Mouse (Mus musculus): Measurements from ENCODE around the gene Gatad1.
A peak's percentile ranks its signal among the peaks of the same experiment; 100 is the strongest.
"Not testable (repeated sequence)": the region's sequence is repeated elsewhere in the genome, so short reads cannot be mapped to it uniquely, and the experiment has no call there.

Gene Gatad1

DNA sequence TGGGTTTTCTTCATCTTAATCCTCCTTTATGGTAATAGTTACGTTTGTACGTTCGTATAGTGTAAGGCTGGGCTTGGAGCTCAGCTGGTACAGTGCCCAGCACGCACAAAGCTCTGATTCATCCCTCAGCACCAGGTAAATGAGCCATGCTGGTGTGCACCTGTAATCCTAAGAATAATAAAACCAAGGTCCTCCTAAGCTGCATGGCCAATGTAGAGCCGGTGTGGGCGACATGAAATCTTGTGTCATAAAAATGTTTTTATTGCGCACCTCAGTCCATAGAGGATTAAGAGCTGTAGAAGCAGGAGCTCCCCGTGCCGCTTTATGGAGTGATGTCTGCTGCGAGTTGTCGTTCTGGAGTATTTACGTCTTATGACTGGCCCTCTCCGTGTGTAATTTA is 23.7 kb downstream of the Gatad1 start:
- no peak for DNase-seq

DNA sequence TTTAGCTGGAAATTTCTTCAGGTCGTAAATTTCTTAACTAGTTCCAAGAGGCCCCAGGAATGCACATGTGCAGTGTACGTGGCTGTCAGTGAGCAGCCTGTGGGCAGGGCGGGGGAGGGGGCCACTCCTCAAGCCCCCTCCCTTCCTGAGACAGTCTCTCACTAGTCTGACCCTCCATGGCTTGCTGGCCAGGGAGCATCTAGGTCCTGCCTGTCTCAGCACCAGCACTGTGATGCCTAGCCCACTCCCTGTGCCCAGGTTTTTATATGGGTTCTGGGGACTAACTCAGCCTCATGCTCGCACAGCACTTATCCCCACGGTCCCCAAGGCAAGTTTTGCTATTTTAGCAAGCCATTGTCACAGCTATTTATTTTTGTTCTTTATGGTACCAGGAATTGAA is 24.7 kb downstream of the Gatad1 start:
- no peak for DNase-seq

DNA sequence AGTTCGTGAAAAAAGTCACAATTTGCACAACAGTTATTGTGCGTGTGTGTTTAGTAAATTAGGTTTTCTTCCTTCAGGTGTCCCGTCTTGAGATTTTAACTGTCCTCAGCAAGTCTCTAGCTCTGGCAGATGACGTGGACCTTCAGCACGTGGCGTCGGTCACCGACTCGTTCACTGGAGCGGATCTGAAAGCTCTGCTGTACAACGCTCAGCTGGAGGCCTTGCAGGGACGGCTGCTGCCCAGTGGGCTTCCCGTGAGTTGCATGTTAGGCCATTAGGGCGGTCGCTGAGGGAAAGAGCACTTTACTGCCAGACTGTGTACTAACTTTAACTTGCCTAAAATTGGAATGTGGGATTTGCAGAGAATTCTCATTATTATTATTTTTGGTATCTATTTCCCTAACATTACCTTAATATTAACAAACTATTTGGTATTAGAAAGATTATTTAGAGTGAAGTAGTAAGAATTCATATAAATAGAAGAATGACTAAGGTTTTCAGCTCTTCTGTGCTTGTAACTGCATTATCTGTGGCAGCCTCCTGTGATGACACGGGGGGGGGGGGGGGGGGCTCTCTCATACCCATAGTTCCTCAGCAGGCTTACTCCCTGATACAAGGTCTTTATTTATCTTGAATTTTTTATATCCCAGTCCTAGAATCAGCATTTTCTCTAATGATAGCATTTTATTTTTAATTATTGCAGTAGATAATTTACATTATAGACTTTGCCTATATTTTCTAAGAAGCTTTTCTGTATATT is 25.3 kb downstream of the Gatad1 start:
- no peak for DNase-seq

DNA sequence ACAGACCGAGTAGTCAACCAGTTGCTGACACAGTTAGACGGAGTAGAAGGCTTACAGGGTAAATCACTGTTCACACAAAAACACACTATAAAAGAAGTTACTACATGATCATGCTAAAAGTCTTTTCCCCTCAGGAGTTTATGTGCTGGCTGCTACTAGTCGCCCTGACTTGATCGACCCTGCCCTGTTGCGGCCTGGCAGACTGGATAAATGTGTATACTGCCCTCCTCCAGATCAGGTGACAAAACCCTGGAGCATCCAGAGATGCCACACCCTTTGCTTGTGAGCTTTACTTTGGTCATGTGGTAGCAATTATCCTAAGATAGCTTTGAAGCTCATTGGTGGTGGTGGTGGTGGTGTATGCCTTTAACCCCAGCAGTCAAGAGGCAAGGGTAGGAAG is 26.9 kb downstream of the Gatad1 start:
- DNase-seq: no peak

DNA sequence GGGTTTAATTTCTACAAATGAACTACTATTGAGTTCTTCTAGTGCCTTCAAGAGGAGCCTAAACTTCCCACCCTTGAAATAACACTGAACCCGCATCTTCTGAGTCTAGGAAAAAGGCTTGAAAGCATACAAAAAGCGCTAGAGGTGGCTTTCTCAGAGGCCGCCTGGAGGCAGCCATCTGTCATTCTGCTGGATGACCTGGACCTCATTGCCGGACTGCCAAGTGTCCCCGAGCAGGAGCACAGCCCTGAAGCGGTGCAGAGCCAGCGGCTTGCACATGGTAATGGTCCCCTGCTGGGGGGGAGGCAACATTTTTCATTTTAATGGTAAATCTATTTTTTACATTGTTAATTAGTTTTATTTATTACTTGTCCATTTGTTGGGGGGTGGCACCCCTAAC is 36.5 kb downstream of the Gatad1 start:
- DNase-seq: peak; percentile 83

DNA sequence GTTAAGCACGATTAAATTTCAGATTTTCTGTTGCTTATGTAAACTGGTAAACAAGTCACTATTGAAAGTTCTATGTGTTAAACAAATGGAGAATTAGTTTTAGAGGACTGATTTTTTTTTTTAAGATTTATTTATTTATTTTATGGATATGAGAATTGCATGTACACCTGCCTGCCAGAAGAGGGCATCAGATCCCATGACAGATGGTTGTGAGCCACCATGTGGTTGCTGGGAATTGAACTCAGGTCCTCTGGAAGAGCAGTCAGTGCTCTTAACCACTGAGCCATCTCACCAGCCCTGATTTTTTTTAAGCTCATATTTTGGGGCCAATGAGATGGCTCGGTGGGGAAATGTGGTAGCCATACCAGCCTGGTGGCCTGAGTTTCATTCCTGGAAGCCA is 45.1 kb downstream of the Gatad1 start:
- DNase-seq: not testable (repeated sequence)

DNA sequence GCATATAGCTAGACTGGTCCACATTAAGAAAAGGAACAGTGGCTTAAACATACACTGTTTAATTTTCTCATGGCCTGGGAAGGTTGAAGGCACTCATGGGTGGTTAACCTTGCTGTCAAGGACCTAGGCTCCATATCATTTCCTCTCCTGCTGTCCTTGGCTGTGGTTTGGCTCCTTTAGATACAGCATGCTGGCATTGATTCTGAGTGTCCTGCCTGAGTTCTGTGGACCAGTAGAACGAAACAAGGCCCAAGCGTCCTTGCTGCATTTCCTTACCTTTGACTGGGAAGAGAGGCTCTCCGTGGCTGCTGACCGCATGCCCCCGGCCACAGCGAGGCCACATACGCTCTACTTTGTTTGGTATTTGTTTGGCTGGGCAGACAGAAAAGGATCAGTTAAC is 47.7 kb downstream of the Gatad1 start:
- DNase-seq: no peak

DNA sequence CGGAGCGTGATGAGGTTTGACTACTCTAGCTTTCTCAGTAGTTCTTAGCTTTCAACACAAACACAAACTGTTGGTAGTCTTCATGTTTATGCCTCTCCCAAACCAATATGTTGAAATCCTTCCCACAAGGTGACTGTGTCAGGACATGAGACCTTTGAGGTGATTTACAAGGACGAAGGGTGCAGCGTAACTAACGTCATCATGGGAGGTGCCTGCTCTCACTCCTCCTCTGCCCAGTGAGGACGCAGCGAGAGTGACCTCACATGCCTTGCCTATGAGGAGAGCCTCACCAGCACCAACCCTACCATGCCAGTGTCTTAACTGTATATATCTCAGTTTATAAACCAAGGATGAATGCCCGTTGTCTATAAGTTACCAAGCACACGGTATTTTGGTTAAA is 49.9 kb downstream of the Gatad1 start:
- DNase-seq: no peak

DNA sequence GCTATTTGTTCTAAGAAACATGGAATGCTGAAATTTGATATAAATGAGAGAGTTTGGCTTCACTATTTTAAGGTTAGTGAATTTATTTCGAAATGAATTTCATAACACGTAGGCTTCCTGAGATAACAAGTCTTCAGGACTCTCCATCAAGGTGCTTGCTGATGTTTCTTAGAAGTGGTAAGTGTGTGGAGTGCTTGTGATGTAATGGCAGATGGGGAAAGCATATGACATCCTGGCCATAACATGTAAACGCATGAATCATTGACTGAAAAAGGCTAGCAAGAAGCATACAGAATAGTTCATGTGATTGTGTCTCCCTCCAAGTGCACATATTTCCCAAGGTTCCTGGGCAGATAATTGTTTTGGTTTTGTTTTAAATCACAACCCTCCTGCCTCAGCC is 56.2 kb downstream of the Gatad1 start:
- DNase-seq: no peak

DNA sequence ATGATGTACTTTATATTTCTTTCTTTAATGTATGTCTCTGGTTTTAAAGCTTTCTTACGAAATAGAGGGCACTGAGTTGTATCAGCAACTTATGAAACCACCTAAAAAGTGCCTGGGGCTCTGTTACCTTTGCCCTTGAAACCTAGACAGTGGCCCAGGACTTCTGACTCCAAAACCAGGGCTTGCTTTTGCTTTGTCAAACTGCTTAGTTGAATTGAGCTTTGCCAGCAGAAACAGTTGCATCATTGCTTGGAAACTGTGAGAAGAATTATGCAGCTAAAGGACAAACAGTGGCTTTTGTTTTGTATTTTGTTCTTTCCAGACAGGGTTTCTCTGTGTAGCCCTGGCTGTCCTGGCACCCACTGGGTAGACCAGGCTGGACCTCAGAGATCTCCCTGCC is 56.7 kb downstream of the Gatad1 start:
- DNase-seq: no peak

DNA sequence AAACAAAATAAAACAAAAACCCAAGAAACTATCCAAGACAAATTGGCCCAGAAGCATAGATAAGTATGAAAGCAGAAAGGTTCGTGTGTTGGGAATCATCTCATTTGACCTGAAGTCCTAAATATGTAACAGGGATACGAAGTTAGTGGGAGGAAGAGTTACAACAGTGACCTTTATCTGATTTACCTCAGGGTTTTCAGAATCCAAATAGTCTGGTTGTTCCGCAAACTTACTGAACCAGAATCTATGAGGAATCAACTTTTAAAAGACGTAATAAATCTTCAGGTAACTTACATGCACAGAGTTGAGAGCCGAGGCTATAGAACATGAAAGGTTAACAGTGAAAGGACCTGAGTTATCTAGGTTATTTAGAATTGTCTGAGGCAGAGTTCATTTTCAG is 58.2 kb downstream of the Gatad1 start:
- no peak for DNase-seq

DNA sequence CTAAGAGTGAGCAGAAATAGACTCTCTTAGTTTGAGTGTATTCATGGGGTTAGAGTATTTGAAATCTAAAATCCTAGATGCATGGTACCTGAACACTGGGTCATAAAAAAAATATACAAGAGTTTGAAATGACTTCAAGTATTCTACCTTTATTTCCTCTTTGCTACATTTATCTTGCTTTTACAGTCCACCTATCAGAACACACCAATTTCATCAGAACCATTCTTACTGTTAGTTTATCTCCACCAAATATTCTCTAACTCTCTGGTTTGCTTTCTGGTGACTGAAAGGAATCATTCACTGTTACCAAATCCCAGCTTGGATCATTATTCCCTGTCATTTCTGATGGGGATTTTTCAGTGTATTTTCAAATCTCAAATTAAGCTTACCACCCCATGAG is 59.8 kb downstream of the Gatad1 start:
- DNase-seq: no peak

DNA sequence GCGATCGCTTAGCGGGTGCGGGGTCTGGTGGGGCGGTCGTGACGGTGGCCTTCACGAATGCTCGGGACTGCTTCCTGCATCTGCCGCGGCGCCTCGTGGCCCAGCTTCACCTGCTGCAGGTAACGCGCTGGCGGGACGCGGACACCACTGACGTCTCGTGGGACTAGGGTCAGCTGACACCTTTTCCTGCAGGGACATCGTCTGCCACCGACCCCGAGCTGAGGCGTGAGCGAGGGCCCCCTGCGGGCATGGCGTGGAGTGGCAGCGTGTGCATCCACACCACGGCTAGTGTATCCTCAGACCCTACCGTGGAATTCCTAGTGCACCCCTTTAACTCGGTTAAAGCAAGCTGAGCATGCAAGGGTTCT is 60.6 kb downstream of the Gatad1 start, which contains the start of gene Rbm48:
TSS of gene Rbm48 (minus strand) at position 187 of the 368 bp plus-strand sequence.
- peak; percentile 87 for DNase-seq

DNA sequence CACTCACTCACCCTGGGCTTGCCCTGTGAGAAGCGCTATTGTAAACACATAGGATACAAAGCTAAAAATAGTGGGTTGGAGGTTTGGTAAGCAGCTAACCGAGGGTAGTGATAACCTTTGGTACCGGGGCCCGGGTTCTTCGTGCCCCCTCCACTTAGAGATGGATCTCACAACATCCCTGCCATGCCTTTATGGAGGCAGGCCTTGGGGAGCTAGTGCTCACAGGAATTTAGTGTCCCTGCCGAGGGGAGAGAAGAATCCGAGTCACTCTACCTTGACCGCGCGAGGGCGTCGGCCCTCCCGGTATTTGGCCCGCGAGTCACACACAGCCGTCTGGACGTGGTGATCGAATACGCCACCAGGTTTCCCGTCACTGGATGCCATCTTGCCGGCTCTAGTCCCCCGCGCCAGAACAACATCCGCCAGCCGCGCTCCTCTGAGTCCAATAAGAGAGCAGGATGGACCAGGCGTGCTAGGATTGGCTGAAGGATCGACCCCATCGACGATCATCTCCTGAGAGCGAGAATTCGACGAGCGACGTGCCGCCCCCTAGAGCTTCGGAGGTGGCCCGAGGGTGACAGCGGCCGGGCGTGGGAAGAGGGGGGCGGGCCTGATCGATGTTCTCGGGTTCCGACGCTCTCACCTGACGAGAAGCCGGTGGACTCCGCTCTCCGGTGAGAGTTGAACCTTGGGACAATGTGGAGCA is 61.1 kb downstream of the Gatad1 start, which contains the start of gene Pex1:
TSS of gene Pex1 (plus strand) at position 374 of the 706 bp plus-strand sequence.
- peak; percentile 94 for DNase-seq

Data from cerebellum, adult 11-12 months (tissue).